Mouse (Mus musculus) CH12.LX (cell line): ENCODE results near the gene Emilin3. TPM values are rescaled to one million over a fixed set of nuclear protein-coding genes. Genes with fewer than 3 reads are reported as not detected.

Experiments
- DNase-seq: peaks from one replicate; pipeline ENCODE4 v3.0.0-alpha.2; 2013; ENCODE audit errors: extremely low read depth
- H3K27ac ChIP-seq: 2 replicates; pipeline ENCODE4 v1.5.1; 2012; ENCODE audit warnings: low read depth, mild to moderate bottlenecking, control low read depth, moderate library complexity; ENCODE audit not compliant: insufficient read depth
- H3K27me3 ChIP-seq: replicated peaks from 2 replicates; pipeline ENCODE3; 2012; ENCODE audit warnings: inconsistent platforms
- H3K36me3 ChIP-seq, 2 experiments: replicated peaks in 1 of 2; 2 replicates each; pipeline versions ENCODE3 to v1.6.1; 2012; ENCODE audit warnings: inconsistent platforms in 1 of 2, low read length in 1 of 2, mild to moderate bottlenecking in 1 of 2, mixed read lengths in 1 of 2, moderate library complexity in 1 of 2; ENCODE audit not compliant: control insufficient read depth in 1 of 2, insufficient read depth in 1 of 2
- H3K4me1 ChIP-seq, 2 experiments: 2 replicates each; pipeline ENCODE4 v1.6.1; 2012; ENCODE audit warnings: inconsistent platforms in 1 of 2, moderate library complexity in 1 of 2; ENCODE audit not compliant: insufficient read depth in 2 of 2, control insufficient read depth in 1 of 2
- H3K4me2 ChIP-seq: 2 replicates; pipeline ENCODE4 v1.6.1; 2012; ENCODE audit warnings: low read depth, mild to moderate bottlenecking, control low read depth; ENCODE audit not compliant: poor library complexity, insufficient read depth, severe bottlenecking
- H3K4me3 ChIP-seq, 3 experiments: fragments of 150-350 bp in 1 of 3; sonication (generic) in 1 of 3; replicated peaks in 1 of 3; 2 replicates each; pipeline versions ENCODE3 to v1.5.1; 2011 to 2012; ENCODE audit warnings: low read depth in 2 of 3, low read length in 2 of 3, mild to moderate bottlenecking in 2 of 3, moderate library complexity in 2 of 3, control low read depth in 1 of 3, improper control_type of control experiment in 1 of 3, inconsistent platforms in 1 of 3, mixed read lengths in 1 of 3; ENCODE audit not compliant: poor library complexity in 1 of 3
- H3K79me2 ChIP-seq: replicated peaks from 2 replicates; pipeline ENCODE4 v1.6.1; 2012; ENCODE audit warnings: mild to moderate bottlenecking, moderate library complexity; ENCODE audit not compliant: control insufficient read depth, poor library complexity, insufficient read depth, severe bottlenecking; ENCODE audit errors: extremely low read depth
- H3K9ac ChIP-seq: 2 replicates; pipeline ENCODE4 v1.6.1; 2012; ENCODE audit warnings: low read depth, mild to moderate bottlenecking, control low read depth, moderate library complexity; ENCODE audit not compliant: insufficient read depth
- H3K9me3 ChIP-seq: replicated peaks from 2 replicates; pipeline ENCODE3; 2012; ENCODE audit warnings: low read length, inconsistent platforms, mixed read lengths
- BHLHE40 ChIP-seq: IDR thresholded peaks from 2 replicates; pipeline ENCODE4 v1.6.1; 2011; ENCODE audit warnings: mild to moderate bottlenecking, low read depth, low read length, improper control_type of control experiment
- CHD2 ChIP-seq: IDR thresholded peaks from 2 replicates; pipeline ENCODE4 v1.6.1; 2011; ENCODE audit warnings: low read length, improper control_type of control experiment
- CTCF ChIP-seq, 2 experiments: IDR thresholded peaks in 1 of 2; conservative IDR thresholded peaks in 1 of 2; 2 replicates each; pipeline ENCODE4 v1.5.1; 2011 to 2012; ENCODE audit warnings: low read depth in 2 of 2, low read length in 2 of 2, improper control_type of control experiment in 1 of 2, inconsistent platforms in 1 of 2, mild to moderate bottlenecking in 1 of 2, moderate library complexity in 1 of 2
- E2F4 ChIP-seq: IDR thresholded peaks from 2 replicates; pipeline ENCODE4 v1.6.1; 2011; ENCODE audit warnings: low read depth, low read length, improper control_type of control experiment; ENCODE audit not compliant: insufficient replicate concordance
- EP300 ChIP-seq: IDR thresholded peaks from 2 replicates; pipeline ENCODE4 v1.6.1; 2011; ENCODE audit warnings: low read length, improper control_type of control experiment
- GABPA ChIP-seq: IDR thresholded peaks from 2 replicates; pipeline ENCODE4 v1.6.1; 2012; ENCODE audit warnings: low read depth, low read length, improper control_type of control experiment, inconsistent platforms; ENCODE audit not compliant: insufficient replicate concordance
- HCFC1 ChIP-seq: IDR thresholded peaks from 2 replicates; pipeline ENCODE4 v1.6.1; 2012; ENCODE audit warnings: low read depth, mild to moderate bottlenecking, inconsistent platforms, low read length, improper control_type of control experiment
- JUND ChIP-seq: conservative IDR thresholded peaks from 2 replicates; pipeline ENCODE4 v1.6.1; 2011; ENCODE audit warnings: low read depth, low read length, improper control_type of control experiment
- MAZ ChIP-seq: IDR thresholded peaks from 2 replicates; pipeline ENCODE4 v1.6.1; 2012; ENCODE audit warnings: low read depth, mild to moderate bottlenecking, inconsistent platforms, low read length, improper control_type of control experiment, moderate library complexity
- MEF2A ChIP-seq: IDR thresholded peaks from 2 replicates; pipeline ENCODE4 v1.6.1; 2014; ENCODE audit warnings: low read depth, mild to moderate bottlenecking, inconsistent platforms, low read length, improper control_type of control experiment, borderline replicate concordance
- MXI1 ChIP-seq: IDR thresholded peaks from 2 replicates; pipeline ENCODE4 v1.6.1; 2011; ENCODE audit warnings: mild to moderate bottlenecking, low read depth, low read length, improper control_type of control experiment
- NELFE ChIP-seq: IDR thresholded peaks from 2 replicates; pipeline ENCODE4 v1.6.1; 2011; ENCODE audit warnings: low read depth, low read length, improper control_type of control experiment
- NRF1 ChIP-seq: IDR thresholded peaks from 2 replicates; pipeline ENCODE4 v1.6.1; 2014; ENCODE audit warnings: low read depth, mild to moderate bottlenecking, inconsistent platforms, low read length, improper control_type of control experiment, moderate library complexity
- PAX5 ChIP-seq: IDR thresholded peaks from 2 replicates; pipeline ENCODE4 v1.6.1; 2012; ENCODE audit warnings: low read length, inconsistent platforms, mixed read lengths
- POLR2AphosphoS2 ChIP-seq: IDR thresholded peaks from 2 replicates; pipeline ENCODE4 v1.6.1; 2011; ENCODE audit warnings: low read depth, low read length, improper control_type of control experiment
- RAD21 ChIP-seq: IDR thresholded peaks from 2 replicates; pipeline ENCODE4 v1.6.1; 2011; ENCODE audit warnings: low read depth, mild to moderate bottlenecking, low read length, improper control_type of control experiment, moderate library complexity
- RCOR1 ChIP-seq: conservative IDR thresholded peaks from 2 replicates; pipeline ENCODE4 v1.6.1; 2012; ENCODE audit warnings: low read depth, mild to moderate bottlenecking, inconsistent platforms, low read length, improper control_type of control experiment
- SIN3A ChIP-seq: IDR thresholded peaks from 2 replicates; pipeline ENCODE4 v1.6.1; 2012; ENCODE audit warnings: low read length, improper control_type of control experiment, inconsistent platforms
- SMC3 ChIP-seq: IDR thresholded peaks from 2 replicates; pipeline ENCODE4 v1.6.1; 2011; ENCODE audit warnings: low read depth, low read length, improper control_type of control experiment
- TBP ChIP-seq: conservative IDR thresholded peaks from 2 replicates; pipeline ENCODE4 v1.6.1; 2011; ENCODE audit warnings: low read depth, low read length, improper control_type of control experiment
- USF1 ChIP-seq: IDR thresholded peaks from 2 replicates; pipeline ENCODE4 v1.6.1; 2014; ENCODE audit warnings: low read depth, mild to moderate bottlenecking, inconsistent platforms, low read length, improper control_type of control experiment
- ZC3H11A ChIP-seq: IDR thresholded peaks from 2 replicates; pipeline ENCODE4 v1.6.1; 2012; ENCODE audit warnings: low read depth, mild to moderate bottlenecking, inconsistent platforms, low read length, improper control_type of control experiment
- ZKSCAN1 ChIP-seq: IDR thresholded peaks from 2 replicates; pipeline ENCODE4 v1.6.1; 2012; ENCODE audit warnings: low read depth, inconsistent platforms, low read length, improper control_type of control experiment, borderline replicate concordance
- ZMIZ1 ChIP-seq: IDR thresholded peaks from 2 replicates; pipeline ENCODE4 v1.6.1; 2012; ENCODE audit warnings: low read depth, mild to moderate bottlenecking, inconsistent platforms, low read length, improper control_type of control experiment
- ZNF384 ChIP-seq: IDR thresholded peaks from 2 replicates; pipeline ENCODE4 v1.6.1; 2012; ENCODE audit warnings: low read depth, low read length, improper control_type of control experiment, inconsistent platforms
- dilution Hi-C: fragments of 300-500 bp; cut with MboI; formaldehyde crosslinking; loops from 2 replicates; pipeline ENCODE4 v1.14.3; 2020; ENCODE audit warnings: low sequenced_read_pairs; ENCODE audit not compliant: extremely low pct_unique_long_range_greater_than_20kb, extremely low pct_ligation_motif_present
- in situ Hi-C: fragments of 300-500 bp; cut with MboI; formaldehyde crosslinking; loops from 3 replicates; pipeline ENCODE4 v1.14.3; 2019; ENCODE audit warnings: low sequenced_read_pairs, low pct_ligation_motif_present, low pct_unique_long_range_greater_than_20kb, mixed read lengths
- polyA plus RNA-seq: library from polyadenylated mRNA; unstranded; fragments of >175 nt; gene quantifications from 2 replicates; pipeline ENCODE4 v1.2.1, GENCODE M21; 2012; ENCODE audit warnings: low read depth; ENCODE audit not compliant: insufficient read length
- total RNA-seq, 2 experiments: library from RNA; depleted of rRNA; stranded (reverse); fragments of 300-350 nt in 1 of 2; fragments of >200 nt in 1 of 2; gene quantifications; 2 replicates each; pipeline ENCODE4 v1.2.3; 2012 to 2014

The Emilin3 gene
- total and polyA plus RNA-seq, 3 experiments = not detected

DNA sequence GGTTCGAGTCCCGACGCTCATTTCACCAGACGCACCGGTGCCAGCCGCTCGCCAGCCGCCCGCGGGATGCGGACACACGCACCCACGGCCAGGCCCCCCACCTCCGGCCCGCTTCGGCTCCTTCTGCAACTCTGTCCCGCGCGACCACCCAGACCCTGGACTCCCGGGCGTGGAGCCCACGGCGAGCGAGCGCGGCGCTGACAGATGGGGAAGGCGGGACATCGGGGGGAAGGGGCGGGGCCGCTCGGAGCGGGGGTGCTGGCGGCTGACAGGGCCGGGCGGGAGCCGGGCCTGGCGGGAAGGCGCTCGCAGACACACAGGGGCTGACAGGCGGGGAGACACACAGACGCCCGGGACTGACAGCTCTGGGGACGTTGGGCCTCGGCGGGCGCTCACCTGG lies 39.7 kb downstream of the Emilin3 start:
- peak overlapping the region; percentile 92 for H3K9ac ChIP-seq
- no peaks in the 10 kb centered on the region for H3K36me3 ChIP-seq
- TF ChIP-seq MXI1 (no peak; the same call in 1 of the 2 replicates), TBP (no peak), HCFC1 (no peak), EP300 (no peak), PAX5 (no peak), SIN3A (peak; percentile 28; the same call in 1 of the 2 replicates), ZKSCAN1 (no peak)
- TF ChIP-seq, all 38 proteins: peak for 1
- peaks cover 2 to 9% of the 10 kb centered on the region in 2 experiments; a peak in 2 of 4 replicates for H3K4me1 ChIP-seq
- peak overlapping the region; percentile 55 to 91 (median 74) for H3K4me3 ChIP-seq
- in situ Hi-C loops = no loop called here
- peak; percentile 33 for DNase-seq
- dilution Hi-C loops = no loop called here
- H3K4me2 ChIP-seq = peak overlapping the region; percentile 74; the same call in 1 of the 2 replicates
- H3K9me3 ChIP-seq = peaks cover 5% of the 10 kb centered on the region
- H3K27me3 ChIP-seq = no peaks in the 10 kb centered on the region
- peaks cover 2% of the 10 kb centered on the region; the same call in 1 of the 2 replicates for H3K79me2 ChIP-seq
- H3K27ac ChIP-seq = peak overlapping the region; percentile 55

DNA sequence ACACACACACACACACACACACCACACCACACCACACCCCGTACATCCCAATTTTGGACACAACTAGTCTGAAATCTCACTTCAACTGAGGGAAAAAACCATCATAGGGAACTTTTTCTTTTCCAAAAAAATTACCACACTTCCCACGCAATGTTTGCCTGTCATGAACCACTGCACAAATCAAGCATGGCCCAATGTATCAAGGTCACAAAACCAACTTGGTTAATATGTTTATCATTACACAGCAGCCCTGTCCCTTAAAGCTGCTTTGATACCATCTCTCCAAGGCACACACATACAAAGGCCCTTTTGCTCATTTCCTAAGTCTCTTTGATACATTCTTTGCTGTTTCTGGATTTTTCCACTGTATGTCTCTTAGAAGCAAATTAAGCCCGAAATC lies 40.8 kb downstream of the Emilin3 start:
- H3K27ac ChIP-seq = no peak overlapping the region
- no peak overlapping the region for H3K4me2 ChIP-seq
- no peak overlapping the region for H3K9ac ChIP-seq
- H3K9me3 ChIP-seq = peaks cover 5% of the 10 kb centered on the region
- in situ Hi-C loops = no loop called here
- no peak for DNase-seq
- TF ChIP-seq CHD2 = no peak
- TF ChIP-seq NRF1 = no peak
- TF ChIP-seq JUND = no peak
- no peak for TF ChIP-seq SMC3
- TF ChIP-seq ZKSCAN1 = no peak
- no peak for TF ChIP-seq POLR2AphosphoS2
- TF ChIP-seq RCOR1 = no peak
- H3K27me3 ChIP-seq = no peaks in the 10 kb centered on the region
- H3K79me2 ChIP-seq = peaks cover 2% of the 10 kb centered on the region; the same call in 1 of the 2 replicates
- no peak overlapping the region for H3K4me3 ChIP-seq
- peaks cover 2 to 9% of the 10 kb centered on the region in 2 experiments; a peak in 2 of 4 replicates for H3K4me1 ChIP-seq
- H3K36me3 ChIP-seq = no peaks in the 10 kb centered on the region
- dilution Hi-C loops = no loop called here

DNA sequence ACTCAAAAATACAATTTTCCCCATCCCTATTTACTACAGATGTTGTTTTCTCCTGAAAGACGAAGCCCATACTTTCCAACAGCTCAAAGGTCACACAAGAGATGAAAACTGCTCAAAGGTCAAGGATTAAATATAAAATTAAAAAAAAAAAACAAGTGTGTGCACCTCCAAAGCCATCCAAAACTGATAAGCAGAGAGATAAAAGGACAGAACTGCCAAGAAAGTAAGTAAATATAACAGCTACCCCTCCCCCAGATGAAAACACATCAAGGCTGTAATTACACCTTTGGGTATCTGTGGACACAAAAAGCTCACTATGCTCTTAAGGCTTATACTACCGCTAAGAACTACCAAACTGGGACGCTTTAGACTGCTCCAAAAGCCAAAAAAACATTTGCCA lies 42.7 kb downstream of the Emilin3 start:
- H3K36me3 ChIP-seq = no peaks in the 10 kb centered on the region
- dilution Hi-C loops = no loop called here

More for the DNA sequence above, 42.7 kb downstream of the Emilin3 start:
- in situ Hi-C loops = no loop called here
- Histone ChIP-seq H3K9me3 (no peaks in the 10 kb centered on the region), H3K27me3 (no peaks in the 10 kb centered on the region), H3K4me3 (no peak overlapping the region), H3K27ac (no peak overlapping the region), H3K79me2 (peaks cover 2% of the 10 kb centered on the region; the same call in 1 of the 2 replicates), H3K9ac (no peak overlapping the region), H3K4me2 (no peak overlapping the region), H3K4me1 (peaks cover 2 to 9% of the 10 kb centered on the region in 2 experiments; a peak in 2 of 4 replicates)
- no peak for TF ChIP-seq CHD2
- TF ChIP-seq MEF2A = no peak
- no peak for TF ChIP-seq POLR2AphosphoS2
- no peak for TF ChIP-seq NELFE
- no peak for TF ChIP-seq ZC3H11A
- no peak for TF ChIP-seq MAZ
- no peak for TF ChIP-seq SIN3A
- no peak for TF ChIP-seq ZNF384
- TF ChIP-seq ZMIZ1 = no peak
- no peak for TF ChIP-seq GABPA
- no peak for TF ChIP-seq SMC3
- no peak for TF ChIP-seq E2F4
- no peak for TF ChIP-seq CTCF (conservative IDR thresholded peaks at IDR 0.05 in 1 of 2, IDR thresholded peaks at IDR 0.05 in 1 of 2; ENCODE audit: low read depth in 2 of 2, low read length in 2 of 2)
- no peak for TF ChIP-seq JUND
- no peak for TF ChIP-seq USF1
- no peak for TF ChIP-seq BHLHE40
- no peak for TF ChIP-seq RAD21
- DNase-seq = no peak
